Mouse (Mus musculus) kidney, postnatal 4 days (tissue): ENCODE results near the gene Olfr1418.
"Not testable (repeated sequence)": the region's sequence is repeated elsewhere in the genome, so short reads cannot be mapped to it uniquely, and the experiment has no call there.

ENCODE experiments used
- DNase-seq, 2 experiments: peaks; one replicate each; pipeline ENCODE4 v3.0.0; 2021; ENCODE audit warnings: mixed read lengths in 2 of 2

The Olfr1418 gene

GRCm38 (mm10) chr19:11860966-11861365 lies at the start of gene Olfr1418:
TSS of gene Olfr1418 (minus strand) at chr19:11861066.
- DNase-seq, result no peak

GRCm38 (mm10) chr19:11886265-11886664 lies 25.4 kb upstream of the Olfr1418 start, which contains the start of gene Olfr1420:
TSS of gene Olfr1420 (plus strand) at chr19:11886565.
- no peak for DNase-seq

GRCm38 (mm10) chr19:11878404-11878803 lies 17.5 kb upstream of the Olfr1418 start:
- not testable (repeated sequence) for DNase-seq

- no peak for DNase-seq
These were observed 14.1 kb upstream of the Olfr1418 start, which contains the start of gene Olfr1419 for GRCm38 (mm10) chr19:11875006-11875405. TSS of gene Olfr1419 (minus strand) at chr19:11875106.

- no peak for DNase-seq
These were observed 7.0 kb upstream of the Olfr1418 start for GRCm38 (mm10) chr19:11867837-11868236.

GRCm38 (mm10) chr19:11856506-11856905 lies 4.4 kb downstream of the Olfr1418 start:
- no peak for DNase-seq

GRCm38 (mm10) chr19:11854821-11855220 lies 6.0 kb downstream of the Olfr1418 start:
- no peak for DNase-seq

- no peak for DNase-seq
These were observed 8.2 kb downstream of the Olfr1418 start for GRCm38 (mm10) chr19:11852652-11853051.

GRCm38 (mm10) chr19:11846333-11846732 lies 14.5 kb downstream of the Olfr1418 start:
- DNase-seq, result no peak

GRCm38 (mm10) chr19:11839119-11839518 lies 21.7 kb downstream of the Olfr1418 start, which contains the start of gene Olfr1417:
TSS of gene Olfr1417 (minus strand) at chr19:11839219.
- DNase-seq, result no peak

- no peak for DNase-seq
These were observed 37.4 kb downstream of the Olfr1418 start for GRCm38 (mm10) chr19:11823346-11824065.

GRCm38 (mm10) chr19:11820211-11820610 lies 40.7 kb downstream of the Olfr1418 start:
- DNase-seq, result peak; percentile 23 to 54

- DNase-seq, result peak; percentile 95
These were observed 41.1 kb downstream of the Olfr1418 start for GRCm38 (mm10) chr19:11819800-11820199.

GRCm38 (mm10) chr19:11819143-11819700 lies 41.6 kb downstream of the Olfr1418 start, which contains the start of gene Stx3:
TSS of gene Stx3 (minus strand) at chr19:11819403.
- no peak for DNase-seq

GRCm38 (mm10) chr19:11818199-11819142 lies 42.4 kb downstream of the Olfr1418 start:
- DNase-seq, result peak; percentile 75 to 83

GRCm38 (mm10) chr19:11817586-11817985 lies 43.3 kb downstream of the Olfr1418 start:
- DNase-seq, result peak in 1 of 2 experiments; percentile 6

- peak in 1 of 2 experiments; percentile 9 for DNase-seq
These were observed 44.2 kb downstream of the Olfr1418 start for GRCm38 (mm10) chr19:11816706-11817105.

GRCm38 (mm10) chr19:11814742-11815333 lies 46.0 kb downstream of the Olfr1418 start:
- DNase-seq, result peak; percentile 16 to 50

- DNase-seq, result peak; percentile 27 to 42
These were observed 47.2 kb downstream of the Olfr1418 start for GRCm38 (mm10) chr19:11813649-11814048.

GRCm38 (mm10) chr19:11813136-11813535 lies 47.7 kb downstream of the Olfr1418 start:
- no peak for DNase-seq

- peak; percentile 41 to 54 for DNase-seq
These were observed 49.0 kb downstream of the Olfr1418 start for GRCm38 (mm10) chr19:11811688-11812365.

GRCm38 (mm10) chr19:11810856-11811255 lies 50.0 kb downstream of the Olfr1418 start:
- DNase-seq, result peak; percentile 31 to 43
